Mouse (Mus musculus): Measurements from ENCODE around the gene Gm10322. TPM values are rescaled to one million over a fixed set of nuclear protein-coding genes. Genes with fewer than 3 reads are reported as not detected.

Gene Gm10322
- not detected for total RNA-seq (2021)

GRCm38 (mm10) chr10:59615981-59616520 is at the start of gene Gm10322:
Gene Gm10322 (plus strand): TSS chr10:59616063.
- peak in 1 of 2 experiments; percentile 42 for DNase-seq (ENCODE audit: low spot score in 2 of 2)
- intact Hi-C loops (cut with DNase I): loop anchor here (2.0 to 5.0 kb wide), 2 partner anchors 87 to 124 kb away; partner anchors contain the start of gene Micu1

GRCm38 (mm10) chr10:59566968-59567367 is 48.9 kb upstream of the Gm10322 start:
- DNase-seq (ENCODE audit: low spot score in 2 of 2): peak; percentile 26 to 69
- intact Hi-C loops (cut with DNase I): no loop called here

DNA sequence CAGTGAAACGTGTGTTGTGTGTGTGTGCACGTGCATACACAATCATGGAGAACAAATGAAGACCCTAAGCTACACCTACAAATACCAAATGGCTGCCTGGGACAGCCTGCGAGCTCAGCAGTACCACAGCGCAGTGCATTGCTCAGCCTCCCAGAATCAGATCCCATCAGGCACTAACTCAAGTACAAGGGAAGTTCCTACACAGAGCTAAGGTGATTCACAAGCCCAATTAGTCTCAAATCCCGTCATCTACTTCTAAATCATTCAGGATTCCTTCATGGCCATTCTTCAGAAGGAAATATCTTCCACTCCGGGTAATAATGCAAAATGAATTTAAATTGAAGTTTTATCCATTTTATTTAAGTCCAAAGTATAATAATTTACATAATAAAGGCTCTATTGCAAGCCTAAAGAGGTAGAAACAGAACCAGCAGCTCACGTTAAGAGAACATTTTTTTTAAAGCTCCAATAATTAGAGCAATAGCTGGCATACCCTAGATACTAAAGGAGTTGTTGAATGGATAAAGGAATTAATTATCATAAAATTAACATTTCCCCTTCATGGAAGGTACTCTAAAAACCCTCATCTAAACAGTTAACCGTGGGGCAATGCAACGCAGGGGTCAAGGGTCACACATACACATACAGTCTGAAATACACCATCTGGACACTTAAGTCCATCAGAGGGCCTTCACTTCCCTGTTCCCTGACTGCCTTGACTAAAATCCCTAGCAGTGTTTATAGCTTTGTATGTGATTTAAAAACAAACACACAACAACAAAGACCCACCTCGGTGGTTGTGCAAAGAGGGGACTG is 47.0 kb upstream of the Gm10322 start:
- intact Hi-C loops (cut with DNase I): no loop called here
- no peak for DNase-seq (ENCODE audit: low spot score in 2 of 2)

- intact Hi-C loops (cut with DNase I): no loop called here
- DNase-seq (ENCODE audit: low spot score in 2 of 2): no peak
Measured at GRCm38 (mm10) chr10:59569481-59569869, 46.4 kb upstream of the Gm10322 start.

- DNase-seq (ENCODE audit: low spot score in 2 of 2): no peak
- intact Hi-C loops (cut with DNase I): no loop called here
Measured at GRCm38 (mm10) chr10:59570360-59570759, 45.5 kb upstream of the Gm10322 start.

- intact Hi-C loops (cut with DNase I): no loop called here
Measured at GRCm38 (mm10) chr10:59570780-59571179, 45.1 kb upstream of the Gm10322 start.

DNA sequence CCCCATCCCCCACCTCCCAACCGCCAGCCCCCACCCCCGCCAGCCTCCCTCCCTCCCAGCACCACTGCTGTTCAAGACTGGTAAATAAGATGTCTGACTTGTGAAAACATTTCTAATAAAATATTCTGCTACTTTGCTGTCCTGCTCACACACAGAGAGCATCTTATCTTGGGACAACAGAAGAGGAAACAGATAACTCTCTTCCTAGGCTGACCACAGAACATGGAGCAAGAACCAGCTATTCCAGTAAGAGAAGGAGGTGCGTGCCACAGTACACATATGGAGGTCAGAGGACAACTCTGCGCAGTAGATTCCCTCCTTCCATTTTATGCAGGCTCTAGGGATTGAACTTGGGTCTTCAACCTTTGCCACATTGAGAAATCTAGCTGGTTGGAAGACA is 44.6 kb upstream of the Gm10322 start:
- DNase-seq (ENCODE audit: low spot score in 2 of 2): no peak
- intact Hi-C loops (cut with DNase I): no loop called here

More at GRCm38 (mm10) chr10:59570780-59571179, 45.1 kb upstream of the Gm10322 start:
- DNase-seq (ENCODE audit: low spot score in 2 of 2): no peak

- no peak for DNase-seq (ENCODE audit: low spot score in 2 of 2)
- intact Hi-C loops (cut with DNase I): no loop called here
Measured at GRCm38 (mm10) chr10:59571964-59572363, 43.9 kb upstream of the Gm10322 start.

- no peak for DNase-seq (ENCODE audit: low spot score in 2 of 2)
- intact Hi-C loops (cut with DNase I): no loop called here
Measured at GRCm38 (mm10) chr10:59576305-59576704, 39.6 kb upstream of the Gm10322 start.

DNA sequence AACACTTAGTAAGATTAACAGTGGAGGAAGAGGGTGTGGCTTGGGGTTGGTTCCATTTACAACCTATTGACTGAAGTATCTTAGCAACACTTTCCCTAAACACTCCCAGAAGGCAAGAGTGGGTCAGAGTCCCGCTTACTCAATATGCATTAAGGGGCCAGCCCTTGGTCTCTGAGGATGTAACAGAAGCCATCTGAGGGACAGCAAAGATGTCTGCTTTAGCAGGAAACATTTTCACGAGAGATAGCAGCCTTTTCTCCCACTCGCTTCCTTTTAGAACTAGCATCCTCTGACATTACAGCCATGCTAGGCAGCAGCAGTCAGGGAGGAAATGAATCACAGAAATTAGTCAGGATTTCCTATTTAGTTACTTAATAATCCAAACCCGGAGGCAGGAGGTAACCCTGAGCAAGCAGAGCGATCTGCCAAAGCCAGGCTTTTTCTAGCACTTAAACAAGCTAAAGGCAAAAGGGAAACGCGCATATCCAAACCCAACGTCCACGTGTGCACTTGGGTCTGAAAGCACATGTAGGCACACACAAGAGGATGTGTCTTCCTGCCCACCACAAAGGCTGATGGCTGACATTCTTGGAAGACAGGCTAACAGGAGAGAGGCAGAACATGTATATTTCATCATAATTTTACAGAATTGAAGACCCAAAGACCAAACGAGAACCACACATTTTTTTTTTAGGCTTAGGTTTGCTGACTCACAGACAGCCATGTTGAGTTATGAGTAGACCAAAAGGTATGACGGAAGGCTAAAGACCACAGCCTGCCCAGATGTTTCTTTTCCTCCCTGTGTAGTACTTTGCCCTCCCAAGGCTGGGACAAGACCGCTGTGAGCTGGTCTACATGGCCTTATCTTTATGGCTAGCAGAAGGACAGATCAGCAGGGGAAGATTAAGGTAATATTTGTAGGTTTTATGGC is 37.7 kb upstream of the Gm10322 start:
- intact Hi-C loops (cut with DNase I): no loop called here
- peak in 1 of 2 experiments; percentile 23 for DNase-seq (ENCODE audit: low spot score in 2 of 2)

- intact Hi-C loops (cut with DNase I): no loop called here
- no peak for DNase-seq (ENCODE audit: low spot score in 2 of 2)
Measured at GRCm38 (mm10) chr10:59579645-59580044, 36.2 kb upstream of the Gm10322 start.

GRCm38 (mm10) chr10:59580593-59581149 is 35.2 kb upstream of the Gm10322 start:
- DNase-seq (ENCODE audit: low spot score in 2 of 2): no peak

DNA sequence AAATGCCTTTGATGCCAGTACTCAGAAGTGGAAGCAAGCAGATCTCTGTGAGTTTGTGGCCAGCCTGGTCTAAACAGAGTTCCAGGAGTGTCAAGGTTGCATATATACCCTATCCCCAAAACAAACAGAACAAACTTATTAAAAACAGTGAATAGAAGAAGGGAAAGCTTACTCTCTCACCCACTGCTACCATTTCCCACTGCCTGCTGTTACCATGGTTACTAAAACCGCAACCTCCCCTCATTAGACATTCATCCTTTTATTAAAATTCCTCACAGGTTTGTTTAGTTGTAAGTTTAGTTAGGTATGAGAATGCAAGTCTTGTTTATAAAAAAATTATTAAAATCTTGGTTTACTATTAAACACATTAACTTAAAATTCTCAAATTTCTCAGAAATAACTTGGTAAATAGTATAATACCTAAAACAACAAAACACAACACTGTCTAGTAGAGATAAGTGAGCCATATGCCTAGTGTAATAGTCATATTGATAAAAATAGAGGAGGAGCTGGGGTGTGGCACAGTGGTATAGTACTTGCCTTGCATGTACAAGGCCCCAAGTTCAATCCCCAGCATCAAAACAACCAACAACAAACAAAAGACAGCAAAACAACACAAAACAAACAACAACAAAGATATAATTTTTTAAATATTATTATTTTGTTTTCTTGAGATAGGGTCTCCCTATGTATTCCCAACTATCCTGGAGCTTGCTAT is 33.9 kb upstream of the Gm10322 start:
- intact Hi-C loops (cut with DNase I): no loop called here
- no peak for DNase-seq (ENCODE audit: low spot score in 2 of 2)

More at GRCm38 (mm10) chr10:59580593-59581149, 35.2 kb upstream of the Gm10322 start:
- intact Hi-C loops (cut with DNase I): no loop called here

DNA sequence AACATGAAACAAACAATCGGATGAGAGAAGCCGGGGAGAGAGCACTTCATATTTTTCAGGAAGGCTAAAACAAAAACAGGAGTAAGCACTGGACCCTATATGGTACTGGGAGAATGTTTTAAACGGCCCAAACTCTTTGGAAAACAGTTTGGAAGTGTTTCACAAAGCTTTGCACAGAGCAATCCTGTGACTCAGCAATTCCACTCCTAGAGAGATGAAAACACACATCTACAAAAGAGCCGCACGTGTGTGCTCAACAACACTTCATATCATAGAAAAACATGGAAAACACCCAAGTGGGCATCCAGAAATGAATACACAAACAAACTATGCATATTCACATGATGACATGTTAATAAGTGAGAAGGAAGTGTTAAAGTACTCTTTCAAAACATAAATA is 30.2 kb upstream of the Gm10322 start:
- no peak for DNase-seq (ENCODE audit: low spot score in 2 of 2)
- intact Hi-C loops (cut with DNase I): no loop called here

GRCm38 (mm10) chr10:59586821-59587220 is 29.0 kb upstream of the Gm10322 start:
- no peak for DNase-seq (ENCODE audit: low spot score in 2 of 2)
- intact Hi-C loops (cut with DNase I): no loop called here

- intact Hi-C loops (cut with DNase I): no loop called here
- DNase-seq (ENCODE audit: low spot score in 2 of 2): peak in 1 of 2 experiments; percentile 73
Measured at GRCm38 (mm10) chr10:59588135-59588534, 27.7 kb upstream of the Gm10322 start.

DNA sequence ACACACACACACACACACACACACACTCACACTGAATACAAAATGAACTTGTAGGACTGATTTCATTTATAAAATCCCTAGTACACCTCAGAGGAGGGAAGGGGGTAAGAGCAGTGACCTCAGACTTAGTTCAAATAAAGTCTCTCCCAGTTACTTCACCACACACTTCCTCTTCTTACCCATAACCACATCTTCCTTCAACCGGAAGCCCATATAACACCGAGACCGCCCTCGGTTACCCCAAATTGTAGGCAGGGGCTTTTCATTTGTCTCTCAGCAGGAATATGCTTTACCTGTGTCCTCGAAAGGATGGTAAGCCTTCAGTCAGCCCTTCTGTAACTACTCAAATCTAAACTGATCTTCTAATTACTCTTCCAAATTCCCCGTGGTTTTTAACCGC is 26.4 kb upstream of the Gm10322 start:
- DNase-seq (ENCODE audit: low spot score in 2 of 2): no peak
- intact Hi-C loops (cut with DNase I): no loop called here

GRCm38 (mm10) chr10:59589856-59590255 is 26.0 kb upstream of the Gm10322 start:
- DNase-seq (ENCODE audit: low spot score in 2 of 2): no peak
- intact Hi-C loops (cut with DNase I): loop anchor here (5.0 kb wide), 4 partner anchors 43 to 252 kb away; no protein-coding TSS in a partner anchor

DNA sequence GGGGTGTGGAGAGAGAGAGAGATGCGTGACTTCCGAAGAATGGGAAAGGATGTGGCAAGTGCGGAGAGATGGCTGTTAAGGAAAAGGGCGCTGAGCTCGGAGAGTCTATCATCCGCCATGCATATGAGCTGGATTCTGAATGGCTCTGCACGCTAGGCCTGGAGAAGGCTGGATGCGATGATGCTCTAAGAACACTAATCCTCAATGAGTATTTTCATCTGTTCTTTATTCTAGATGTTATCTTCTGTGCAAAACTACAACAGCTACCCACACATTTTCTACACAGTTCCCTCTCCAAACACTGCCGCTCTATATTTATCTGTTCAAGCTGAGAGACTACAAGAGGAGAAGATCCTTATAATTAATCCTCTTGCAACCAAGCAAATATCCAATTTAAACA is 25.3 kb upstream of the Gm10322 start:
- peak in 1 of 2 experiments; percentile 78 for DNase-seq (ENCODE audit: low spot score in 2 of 2)
- intact Hi-C loops (cut with DNase I): loop anchor here (5.0 kb wide), 4 partner anchors 43 to 252 kb away; no protein-coding TSS in a partner anchor
